Mouse (Mus musculus) gastrocnemius, postnatal 10 days (tissue): ENCODE results near the gene Cacna1f. TPM values are rescaled to one million over a fixed set of nuclear protein-coding genes. Genes with fewer than 3 reads are reported as not detected.

ENCODE experiments used
- DNase-seq: peaks from one replicate; pipeline ENCODE4 v3.0.0; 2021; ENCODE audit warnings: mixed read lengths
- total RNA-seq, 2 experiments: library from RNA; stranded (reverse); gene quantifications; 2 replicates each; pipeline ENCODE4 v1.2.3; 2021

Cacna1f gene
- total RNA-seq, 2 experiments from 2014 or later, result not detected

DNA sequence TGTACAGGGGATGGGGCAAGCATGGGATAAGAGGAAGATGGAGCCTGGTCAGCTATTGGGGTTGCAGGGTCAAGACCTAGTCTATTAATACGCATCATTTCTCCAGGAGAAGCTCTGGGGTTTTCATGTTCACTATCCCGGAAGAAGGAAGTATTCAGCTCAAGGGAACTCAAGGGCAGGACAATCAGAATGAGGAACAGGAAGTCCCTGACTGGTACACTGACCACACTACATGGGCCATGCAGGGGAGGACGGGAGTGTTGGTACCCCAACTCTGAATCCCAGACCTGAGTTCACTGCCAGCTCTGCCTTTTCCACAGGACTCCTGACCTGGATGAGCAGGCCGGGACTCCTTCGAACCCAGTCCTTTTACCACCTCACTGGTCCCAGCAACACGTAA, 25.7 kb downstream of the Cacna1f start:
- DNase-seq, result no peak

DNA sequence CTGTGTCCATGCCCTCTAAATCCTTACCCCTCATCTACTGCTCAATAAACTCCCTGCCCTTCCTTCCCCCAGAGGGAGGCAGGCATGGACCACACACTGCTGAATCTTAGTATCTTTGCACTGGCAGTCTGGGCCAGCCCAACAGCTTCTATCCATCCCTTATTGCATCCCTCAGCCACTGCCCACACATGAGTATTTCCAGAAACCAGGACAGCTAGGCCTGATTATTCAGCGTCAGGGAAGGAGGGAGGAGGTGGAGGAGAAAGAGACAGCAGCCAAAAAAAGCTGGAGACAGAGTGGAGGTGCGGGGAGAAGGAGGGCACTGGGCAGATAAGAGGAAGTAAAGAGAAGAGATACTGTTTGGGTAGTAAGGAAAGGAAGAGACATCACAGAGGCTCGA, 28.2 kb downstream of the Cacna1f start:
- no peak for DNase-seq

DNA sequence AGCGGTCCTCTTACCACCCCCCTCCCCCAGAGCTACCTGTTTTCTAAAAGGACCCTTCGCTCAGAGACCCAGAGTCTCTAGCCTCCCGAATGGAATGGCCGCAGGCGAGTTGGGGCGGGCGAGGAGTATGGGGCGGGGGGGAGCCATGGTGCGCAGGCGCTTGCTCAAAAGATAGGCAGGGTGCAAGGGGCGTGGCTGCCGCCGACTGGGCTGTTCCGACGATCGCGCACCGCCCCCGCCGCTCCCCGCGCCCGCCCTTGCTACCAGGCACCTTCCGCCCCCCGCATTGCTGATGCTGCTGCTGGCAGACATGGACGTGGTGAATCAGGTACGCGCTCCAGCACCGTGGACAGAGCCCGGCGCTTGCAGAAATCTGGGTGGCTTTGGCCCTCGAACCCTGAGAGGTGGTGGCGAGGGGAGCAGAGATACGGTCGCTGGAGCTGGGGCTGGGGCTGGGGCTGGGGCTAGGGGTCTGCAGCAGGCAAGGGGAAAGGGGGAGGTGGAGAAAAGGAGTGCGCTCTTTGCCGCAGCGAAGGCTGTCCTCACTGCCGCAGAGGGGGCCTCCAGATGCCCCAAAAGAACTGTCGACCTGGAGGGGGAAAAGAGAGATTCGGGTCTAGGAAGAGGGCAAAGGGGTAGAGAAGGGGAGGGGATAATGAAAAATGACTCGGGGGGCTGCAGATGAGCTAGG, 31.7 kb downstream of the Cacna1f start, which contains the start of gene Syp:
Gene Syp (plus strand): TSS at position 71 of the 691 bp plus-strand sequence.
- DNase-seq, result peak; percentile 71

DNA sequence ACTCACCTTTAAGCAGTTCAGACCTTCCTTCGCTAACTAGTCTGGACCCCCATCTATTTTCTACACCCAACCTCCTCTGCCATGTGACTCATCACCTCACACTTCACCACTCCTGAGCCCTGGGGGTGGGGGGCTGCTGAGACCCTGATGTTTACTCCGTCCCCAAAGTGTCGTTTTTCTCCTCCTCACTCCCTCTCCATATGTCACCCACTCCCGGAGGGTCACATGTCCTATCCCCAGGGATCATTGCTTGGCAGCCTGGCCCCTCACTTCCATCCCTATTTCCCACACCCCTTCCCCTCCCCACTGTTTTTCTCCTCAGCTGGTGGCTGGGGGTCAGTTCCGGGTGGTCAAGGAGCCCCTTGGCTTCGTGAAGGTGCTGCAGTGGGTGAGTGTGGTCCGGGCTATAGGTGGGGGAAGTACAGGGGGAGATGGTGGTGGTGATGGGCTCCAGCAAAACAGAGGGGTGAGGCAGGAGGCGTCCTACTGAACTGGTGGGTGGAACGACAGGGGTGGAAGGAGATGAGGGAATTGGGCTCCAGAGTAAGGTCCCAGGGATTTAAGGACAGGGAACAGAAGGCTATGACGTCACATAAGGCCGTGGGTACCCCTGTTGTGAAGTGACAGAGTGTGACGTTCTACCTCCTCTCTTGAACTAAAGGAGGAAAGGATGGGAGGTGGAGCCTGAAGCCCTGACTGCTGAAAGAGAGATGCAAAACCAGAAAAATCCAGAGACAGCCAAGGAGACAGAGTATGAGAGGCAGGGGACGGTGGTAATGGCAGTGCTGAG, 32.8 kb downstream of the Cacna1f start:
- no peak for DNase-seq

DNA sequence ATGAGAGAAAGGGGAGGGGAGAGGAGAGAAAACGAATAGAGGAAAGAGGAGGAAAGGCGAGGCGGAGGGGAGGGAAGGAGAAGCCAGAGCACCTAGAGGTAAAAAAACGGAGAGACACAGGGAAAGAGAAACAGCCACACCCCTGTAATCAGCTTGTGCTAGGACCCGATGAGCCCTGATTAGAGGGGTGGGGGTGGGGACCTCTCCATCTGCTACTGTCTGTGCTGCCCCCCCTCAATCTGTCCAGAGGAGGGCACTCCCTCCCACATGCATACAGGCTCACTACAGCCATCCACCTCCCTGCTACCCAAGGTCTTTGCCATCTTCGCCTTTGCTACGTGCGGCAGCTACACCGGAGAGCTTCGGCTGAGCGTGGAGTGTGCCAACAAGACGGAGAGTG, 33.9 kb downstream of the Cacna1f start:
- DNase-seq, result no peak

DNA sequence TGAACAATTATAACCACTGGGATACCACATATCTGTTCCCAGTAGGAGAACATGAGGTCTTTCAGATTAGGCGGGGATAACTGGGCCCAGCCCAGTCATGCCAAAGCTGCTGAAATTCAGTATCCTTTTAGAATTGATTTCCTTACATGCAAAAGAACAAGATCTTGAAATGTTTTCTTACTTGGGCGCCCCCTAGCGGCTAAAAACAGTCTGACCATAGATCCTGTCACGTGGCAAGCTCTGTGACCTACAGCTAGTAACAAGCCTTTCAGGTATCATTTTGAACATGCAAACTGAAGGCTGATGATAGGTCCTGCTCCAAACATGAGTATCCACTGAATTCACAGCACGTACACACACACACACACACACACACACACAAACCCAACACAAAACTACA, 38.5 kb downstream of the Cacna1f start:
- DNase-seq, result peak; percentile 75

DNA sequence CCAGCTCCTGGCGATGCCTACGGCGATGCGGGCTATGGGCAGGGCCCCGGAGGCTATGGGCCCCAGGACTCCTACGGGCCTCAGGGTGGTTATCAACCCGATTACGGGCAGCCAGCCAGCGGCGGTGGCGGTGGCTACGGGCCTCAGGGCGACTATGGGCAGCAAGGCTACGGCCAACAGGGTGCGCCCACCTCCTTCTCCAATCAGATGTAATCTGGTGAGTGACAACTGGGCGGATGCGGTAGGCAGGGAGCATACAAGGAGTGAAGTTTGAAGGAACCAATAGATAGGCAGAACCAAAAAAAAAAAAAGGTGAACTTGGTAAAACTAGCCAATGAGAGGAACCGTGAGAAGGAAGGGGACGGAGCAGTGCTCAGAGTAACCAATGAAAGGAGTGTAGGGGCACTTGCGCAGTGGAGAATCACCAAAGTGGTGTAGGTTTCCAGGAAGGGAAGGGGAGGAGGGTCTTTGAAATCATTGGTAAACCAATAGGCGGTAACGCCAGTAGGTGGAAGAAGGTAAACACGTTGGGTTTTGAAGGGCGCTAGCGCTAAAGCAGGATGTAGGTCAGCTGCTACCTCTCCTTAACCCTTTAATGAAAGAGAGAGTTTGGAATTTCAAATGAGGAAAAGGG, 41.9 kb downstream of the Cacna1f start:
- DNase-seq, result peak; percentile 76

DNA sequence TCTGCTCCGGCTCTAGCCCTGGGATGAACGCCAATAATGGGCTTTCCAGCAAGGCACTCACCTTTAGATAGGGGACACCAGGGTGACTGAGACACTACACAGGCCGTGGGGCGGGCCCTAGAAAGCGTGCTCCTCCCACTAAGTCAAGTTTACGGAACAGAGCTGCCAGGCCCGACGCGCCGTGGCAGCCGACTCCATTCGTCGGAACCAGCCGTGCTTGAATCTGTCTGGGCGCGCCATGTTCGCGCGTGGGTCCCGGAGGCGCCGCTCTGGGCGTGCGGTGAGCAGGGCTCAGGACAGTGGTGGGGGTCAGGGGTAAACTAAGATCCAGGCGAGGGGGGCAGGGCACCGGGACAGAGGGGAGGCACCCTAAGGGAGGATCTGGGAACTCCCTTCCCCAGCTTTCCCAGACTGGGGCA, 50.3 kb downstream of the Cacna1f start, which contains the start of gene Prickle3:
Gene Prickle3 (plus strand): TSS at position 40 of the 419 bp plus-strand sequence.
- DNase-seq, result peak; percentile 51

DNA sequence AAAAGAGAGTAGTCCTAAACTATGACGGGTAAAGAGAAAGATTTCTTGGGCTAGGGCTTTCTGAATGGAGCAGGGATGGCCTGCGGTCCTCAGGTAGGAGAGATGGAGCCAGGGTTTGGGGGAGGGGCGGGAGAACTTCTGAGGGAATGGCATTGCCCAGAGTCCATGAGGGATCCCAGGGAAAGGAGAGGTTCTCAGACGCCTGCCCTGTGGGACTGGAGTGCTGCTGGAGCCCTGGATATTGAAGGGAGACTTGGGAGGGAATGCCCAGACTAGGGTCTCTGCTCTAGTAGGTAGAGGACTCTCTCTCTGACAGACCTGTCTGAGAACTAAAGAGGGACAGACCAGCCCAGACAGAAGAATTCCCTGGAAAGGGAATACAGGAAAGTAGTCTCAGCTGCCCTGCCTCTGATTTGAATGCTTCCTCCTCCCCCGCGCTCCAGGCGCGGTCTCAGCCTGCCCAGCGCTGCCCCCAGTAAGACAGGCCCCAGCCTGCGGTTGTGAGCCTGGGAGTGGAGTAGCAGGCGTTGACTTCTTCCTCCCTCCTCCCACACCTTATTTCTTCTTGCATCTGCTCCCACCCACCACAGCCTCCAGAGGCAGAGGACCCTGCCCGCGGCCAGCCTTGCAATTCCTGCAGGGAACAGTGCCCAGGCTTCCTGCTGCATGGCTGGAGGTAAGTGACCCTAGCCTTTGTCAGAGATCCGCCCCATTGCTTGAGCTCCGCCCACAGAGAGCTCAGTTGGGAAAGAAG, 51.3 kb downstream of the Cacna1f start:
- DNase-seq, result peak; percentile 19

DNA sequence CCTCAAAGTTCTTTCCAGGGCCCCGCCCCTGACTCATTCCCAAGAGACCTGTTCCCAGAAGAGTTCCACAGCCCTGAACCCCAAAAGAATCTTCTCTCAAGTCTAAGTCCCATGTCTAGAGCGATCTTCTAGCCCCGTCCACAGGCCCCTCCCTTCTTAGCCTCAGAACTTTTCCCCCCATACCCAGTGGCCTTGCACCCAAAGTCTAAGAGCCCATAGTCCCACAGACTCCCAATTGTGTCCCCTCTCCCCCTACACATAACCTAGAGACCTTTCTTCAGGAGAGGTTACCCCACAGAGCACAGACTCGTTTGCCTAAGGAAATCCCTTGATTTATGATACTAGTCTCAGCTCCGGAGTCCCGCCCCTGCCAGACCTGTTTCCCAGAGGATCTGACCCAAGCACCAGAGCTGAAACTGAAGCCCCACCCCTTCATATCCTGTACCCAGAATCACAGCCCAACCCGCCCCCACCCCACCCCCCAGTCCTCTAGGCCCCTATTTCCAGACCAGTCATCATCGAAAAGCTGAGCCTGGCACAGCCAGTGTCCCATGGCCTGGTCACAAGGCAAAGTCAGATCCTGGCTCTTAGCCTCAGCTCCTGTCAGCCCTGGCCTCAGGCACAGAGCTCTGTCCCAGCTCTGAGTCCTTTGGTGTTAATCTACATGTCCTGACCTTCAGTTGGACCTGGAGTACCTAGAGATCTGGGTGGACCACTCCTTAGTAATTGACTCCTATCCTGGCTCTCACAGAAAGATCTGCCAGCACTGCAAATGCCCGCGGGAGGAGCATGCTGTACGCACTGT, 52.1 kb downstream of the Cacna1f start:
- DNase-seq, result no peak

DNA sequence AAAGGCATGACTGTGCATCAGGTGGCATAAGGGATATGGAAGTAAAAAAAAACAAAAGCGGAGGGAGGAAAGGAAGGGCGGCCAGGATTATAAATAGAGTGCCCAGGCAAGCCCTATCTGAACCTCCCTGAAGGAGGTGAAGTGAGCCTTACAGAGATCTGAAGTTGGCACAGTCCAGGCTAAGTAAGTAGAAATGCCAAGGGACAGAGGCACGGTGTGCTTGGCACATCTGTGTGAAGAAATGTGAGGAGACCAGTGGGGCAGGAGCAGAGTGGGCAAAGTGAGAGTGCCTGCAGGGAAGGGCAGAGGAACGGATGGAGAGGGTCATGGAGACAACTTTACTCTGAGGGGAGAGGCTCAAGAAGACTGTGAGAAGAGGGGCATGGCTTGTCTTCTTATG, 54.2 kb downstream of the Cacna1f start:
- DNase-seq, result no peak

DNA sequence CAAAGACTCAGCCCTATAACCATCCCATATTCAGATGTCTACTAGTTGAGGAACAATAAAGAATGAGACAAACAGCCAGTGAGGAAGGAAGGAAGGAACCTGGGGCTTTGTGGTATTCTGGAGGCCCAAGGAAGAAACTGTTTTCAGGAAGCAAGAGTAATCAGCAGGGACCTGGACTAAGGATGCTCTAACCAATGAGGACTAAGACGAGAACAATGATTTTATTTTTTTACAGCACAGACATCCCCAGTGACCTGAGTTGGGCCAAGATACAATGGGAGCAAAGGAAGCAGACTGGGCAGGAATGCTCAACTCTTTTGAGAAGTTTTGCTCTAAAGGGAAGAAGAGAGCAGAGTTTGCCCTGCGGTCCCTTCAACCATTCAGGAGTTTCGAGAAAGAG, 56.1 kb downstream of the Cacna1f start:
- DNase-seq, result no peak

DNA sequence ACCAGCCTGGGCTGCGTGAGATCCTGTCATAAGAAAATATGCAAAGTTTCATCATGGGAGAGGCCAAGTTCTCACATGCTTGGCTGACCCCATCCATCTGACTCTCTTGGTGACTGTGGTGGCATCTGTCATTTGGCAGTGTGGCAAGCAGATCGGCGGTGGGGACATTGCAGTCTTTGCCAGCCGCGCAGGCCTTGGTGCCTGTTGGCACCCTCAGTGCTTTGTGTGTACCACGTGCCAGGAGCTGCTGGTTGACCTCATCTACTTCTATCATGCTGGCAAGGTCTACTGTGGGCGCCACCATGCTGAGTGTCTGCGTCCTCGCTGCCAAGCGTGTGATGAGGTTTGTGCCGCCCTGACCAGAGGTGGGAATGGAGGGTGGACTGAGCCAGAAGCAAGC, 57.9 kb downstream of the Cacna1f start:
- no peak for DNase-seq

DNA sequence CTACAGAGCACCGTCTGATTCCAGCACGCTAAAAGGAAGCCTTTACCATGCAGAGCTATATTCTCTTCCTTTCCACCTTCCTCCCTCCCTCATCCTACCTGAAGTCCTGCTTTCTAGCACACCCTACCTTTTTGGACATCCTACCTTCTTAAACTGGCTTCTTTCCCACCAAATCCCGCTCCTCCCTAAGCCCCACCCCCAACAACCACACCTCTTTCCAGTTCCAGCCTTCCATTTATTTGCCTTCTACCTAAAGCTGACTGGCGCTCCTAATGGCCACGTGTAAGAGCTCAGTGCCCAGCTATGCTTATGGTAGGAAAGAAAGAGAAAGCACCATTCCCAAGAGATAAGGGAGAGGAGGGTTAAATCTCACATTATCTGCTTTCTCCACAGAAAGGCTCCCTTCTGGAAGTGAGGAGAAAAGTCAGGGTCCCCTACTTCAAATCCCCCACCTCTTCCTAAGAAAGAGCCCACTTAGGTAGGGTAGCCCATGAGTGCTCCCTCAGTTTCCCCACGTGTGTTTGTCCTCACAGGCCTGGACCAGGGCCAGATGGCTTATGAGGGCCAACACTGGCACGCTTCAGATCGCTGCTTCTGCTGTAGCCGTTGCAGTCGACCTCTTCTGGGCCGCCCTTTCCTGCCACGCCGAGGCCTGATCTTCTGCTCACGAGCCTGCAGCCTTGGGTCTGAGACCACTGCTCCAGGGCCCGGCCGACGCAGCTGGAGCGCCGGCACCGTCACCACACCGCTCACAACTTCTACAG, 59.0 kb downstream of the Cacna1f start:
- DNase-seq, result no peak

DNA sequence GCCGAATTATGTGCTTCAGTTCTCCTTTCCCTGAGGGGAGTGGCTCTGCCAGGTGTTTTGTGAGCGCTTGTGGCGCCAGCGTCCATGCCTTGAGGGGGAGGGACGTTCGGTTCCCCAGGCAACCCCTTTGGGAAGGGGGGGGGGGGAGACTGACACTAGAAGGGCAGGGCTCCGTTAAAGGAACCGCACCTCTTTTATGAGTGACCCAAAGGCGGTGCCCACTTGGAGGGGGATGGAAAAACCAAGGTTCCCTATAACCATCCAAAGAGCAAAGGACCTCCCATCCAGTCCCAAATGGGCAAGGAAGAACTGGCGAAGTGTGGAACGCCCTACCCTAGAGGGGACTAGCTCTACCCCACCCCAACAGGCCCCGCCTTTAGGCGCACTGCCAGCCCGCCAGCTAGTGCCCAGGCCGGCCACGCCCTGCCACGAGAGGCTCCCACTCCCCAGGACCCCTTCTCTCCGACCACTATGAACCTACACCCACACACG, 63.6 kb downstream of the Cacna1f start:
- peak; percentile 66 for DNase-seq

DNA sequence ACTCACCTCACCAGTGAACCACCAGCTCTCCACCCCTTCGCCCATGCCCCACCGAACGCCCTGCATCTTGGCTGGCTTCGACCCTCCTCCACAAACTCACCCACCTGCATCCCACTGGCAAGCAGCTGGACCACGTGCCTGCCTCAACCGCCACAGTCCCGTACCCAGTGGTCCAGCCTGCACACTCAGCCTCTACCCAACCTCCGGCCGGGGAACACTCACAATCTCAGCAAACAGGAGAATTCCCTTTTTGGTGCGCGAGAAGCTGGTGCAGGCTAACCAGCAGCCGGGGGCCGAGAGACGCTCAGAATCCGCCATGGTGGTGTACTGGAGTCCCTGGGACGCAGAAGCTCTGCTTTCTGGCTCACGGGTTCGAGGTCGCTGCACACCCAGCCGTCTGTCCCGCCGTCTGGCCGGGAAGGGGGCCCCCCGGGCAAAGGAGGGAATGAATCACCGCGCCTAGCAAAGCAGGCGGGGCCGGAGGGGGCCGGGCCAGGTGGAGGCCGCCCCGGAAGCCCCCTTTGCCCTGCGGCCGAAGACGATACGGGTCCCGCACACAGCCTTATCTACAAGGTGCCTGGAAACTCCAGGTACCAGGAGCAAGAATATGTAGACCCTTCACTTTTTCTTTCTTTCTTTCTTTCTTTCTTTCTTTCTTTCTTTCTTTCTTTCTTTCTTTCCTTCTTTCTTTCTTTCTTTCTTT, 64.2 kb downstream of the Cacna1f start, which contains the start of gene Plp2:
Gene Plp2 (minus strand): TSS at position 470 of the 703 bp plus-strand sequence.
- DNase-seq, result no peak

DNA sequence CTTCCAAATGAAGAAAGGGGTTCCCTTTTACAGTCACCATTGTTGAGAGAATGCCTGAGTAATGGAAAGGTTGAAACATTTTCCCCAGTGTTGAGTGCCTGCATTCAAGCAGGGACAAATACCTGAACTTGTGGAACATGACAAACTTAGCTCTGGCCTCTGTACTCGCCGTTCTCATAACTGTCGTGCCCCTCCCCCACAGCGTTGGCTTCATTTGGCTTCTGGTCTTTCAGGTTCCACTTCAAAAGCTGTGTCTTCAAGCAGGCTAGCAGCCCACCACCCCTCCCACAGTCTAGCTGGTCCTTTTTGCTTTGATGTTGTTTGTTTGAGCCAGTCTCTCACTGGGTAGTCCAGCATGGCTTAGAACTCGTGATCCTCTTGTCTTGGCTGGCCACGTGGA, 65.9 kb downstream of the Cacna1f start:
- DNase-seq, result no peak

DNA sequence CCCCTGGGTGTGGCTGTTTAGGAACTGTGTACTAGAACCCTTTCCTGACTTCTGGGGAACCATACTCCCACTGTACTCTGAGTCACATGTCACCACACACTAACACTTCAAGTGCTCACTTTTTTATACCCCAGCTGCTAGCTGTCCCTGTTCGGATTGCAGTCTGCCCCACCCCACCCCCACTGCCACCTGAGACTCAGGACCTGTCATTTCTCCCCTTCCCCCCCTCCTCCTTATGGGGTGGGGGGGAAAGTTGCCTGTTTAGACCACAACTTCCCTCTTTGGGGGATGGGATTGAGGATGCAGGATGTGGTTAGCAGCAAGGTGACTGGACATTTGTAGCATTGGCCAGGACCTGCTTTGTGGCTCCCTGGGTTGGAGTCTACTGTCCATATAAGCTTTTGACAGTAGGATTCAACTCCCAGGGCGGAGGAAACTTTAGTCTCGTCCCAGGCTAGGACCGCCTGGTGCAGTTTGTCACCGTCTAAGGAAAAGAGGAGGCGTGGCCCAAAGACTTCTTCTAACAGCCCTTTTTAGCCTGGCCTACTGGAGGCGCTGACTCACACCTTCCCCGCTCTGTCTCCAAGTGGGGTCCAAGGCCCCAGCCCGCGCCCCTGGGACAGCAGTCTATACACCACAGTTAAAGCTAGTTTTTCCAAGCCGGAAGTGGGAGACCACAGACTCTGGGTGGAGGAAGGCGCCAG, 66.8 kb downstream of the Cacna1f start:
- DNase-seq, result no peak
